Mouse (Mus musculus) testis, postnatal 10 days (tissue): ENCODE data around the gene Oma1.

Experiments used
- DNase-seq: peaks from one replicate; pipeline ENCODE4 v3.0.0; 2021; ENCODE audit warnings: low spot score

Gene Oma1

GRCm38 (mm10) chr4:103358941-103359448 lies 45.4 kb downstream of the Oma1 start:
- no peak for DNase-seq

- no peak for DNase-seq
Observed at GRCm38 (mm10) chr4:103382171-103382570, 68.6 kb downstream of the Oma1 start.

DNA sequence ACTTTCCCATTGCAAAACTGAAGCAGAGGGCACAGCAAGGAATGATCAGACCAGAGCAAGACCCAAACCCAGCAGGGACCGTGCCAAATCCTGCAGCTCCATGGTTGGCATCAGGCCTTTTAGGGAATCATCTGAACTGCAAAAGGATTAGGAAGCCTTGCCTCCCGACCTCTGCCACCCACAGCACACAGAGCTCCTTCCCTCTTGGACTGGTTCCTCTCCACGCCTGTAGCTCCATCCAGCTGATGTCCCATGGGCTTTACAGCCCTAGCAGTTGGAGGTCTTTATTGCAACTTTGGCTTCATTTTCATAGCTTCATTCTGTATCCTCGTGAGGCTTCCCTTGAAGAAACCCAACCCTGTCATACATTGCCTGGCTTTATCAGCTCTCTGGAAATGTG lies 71.4 kb downstream of the Oma1 start:
- DNase-seq: peak; percentile 28

DNA sequence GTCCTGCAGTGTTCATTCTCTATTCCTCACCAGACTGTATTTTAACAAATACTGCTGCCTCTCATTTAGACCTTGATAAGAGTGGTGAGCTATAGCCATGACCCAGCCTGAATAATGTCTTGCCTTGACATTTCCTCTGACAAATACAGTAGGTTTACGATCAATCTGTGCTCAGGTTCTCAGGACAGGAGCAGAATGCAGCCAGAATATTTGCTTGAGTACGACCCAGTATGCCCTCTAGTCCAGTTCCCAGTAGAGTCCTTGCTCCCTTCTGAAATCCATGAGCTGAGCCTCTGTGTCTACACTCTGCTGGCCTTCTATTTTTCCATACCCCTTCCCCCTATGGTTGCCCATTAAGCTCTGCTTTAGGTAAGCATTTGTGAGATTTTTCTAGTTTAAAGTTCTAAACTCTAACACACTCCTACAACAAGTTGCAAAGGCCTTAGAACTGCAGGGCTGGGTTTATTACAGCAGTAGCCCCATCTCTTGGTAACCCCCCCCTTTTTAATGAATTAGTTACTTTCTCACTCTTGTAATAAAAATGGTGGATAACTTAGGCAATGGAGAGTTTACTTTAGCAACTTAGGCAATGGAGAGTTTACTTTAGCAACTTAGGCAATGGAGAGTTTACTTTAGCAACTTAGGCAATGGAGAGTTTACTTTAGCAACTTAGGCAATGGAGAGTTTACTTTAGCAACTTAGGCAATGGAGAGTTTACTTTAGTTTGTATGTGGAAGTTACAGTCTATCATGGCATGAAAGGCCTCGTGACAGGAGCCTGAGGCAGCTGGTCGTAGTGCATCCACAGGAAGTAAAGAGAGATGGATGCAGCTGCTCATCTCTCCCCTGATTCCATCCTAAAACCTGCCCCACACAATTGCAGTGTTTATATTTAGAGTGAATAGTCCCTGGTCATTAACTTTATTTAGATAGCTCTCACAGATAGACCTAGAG lies 72.5 kb downstream of the Oma1 start:
- peak; percentile 9 for DNase-seq

DNA sequence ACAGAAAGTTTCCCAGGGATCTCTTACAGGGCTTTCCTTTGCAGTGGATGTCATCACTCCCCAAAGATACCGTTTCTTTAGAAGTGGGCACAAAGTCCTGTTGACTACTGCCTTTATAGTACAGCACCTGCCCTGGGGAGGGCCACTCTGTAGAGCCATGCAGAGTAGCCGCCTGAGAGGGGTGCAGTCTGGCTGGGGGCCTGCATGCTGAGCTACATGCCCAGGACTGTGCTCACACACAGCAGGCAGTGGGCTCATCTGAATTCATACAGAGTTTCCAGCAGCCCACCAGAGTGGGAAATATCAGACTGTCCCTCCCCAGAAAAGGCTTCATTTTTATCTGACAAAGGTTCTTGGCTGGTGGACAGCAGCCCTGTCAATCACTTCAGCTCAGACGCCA lies 73.7 kb downstream of the Oma1 start:
- DNase-seq: peak; percentile 14

DNA sequence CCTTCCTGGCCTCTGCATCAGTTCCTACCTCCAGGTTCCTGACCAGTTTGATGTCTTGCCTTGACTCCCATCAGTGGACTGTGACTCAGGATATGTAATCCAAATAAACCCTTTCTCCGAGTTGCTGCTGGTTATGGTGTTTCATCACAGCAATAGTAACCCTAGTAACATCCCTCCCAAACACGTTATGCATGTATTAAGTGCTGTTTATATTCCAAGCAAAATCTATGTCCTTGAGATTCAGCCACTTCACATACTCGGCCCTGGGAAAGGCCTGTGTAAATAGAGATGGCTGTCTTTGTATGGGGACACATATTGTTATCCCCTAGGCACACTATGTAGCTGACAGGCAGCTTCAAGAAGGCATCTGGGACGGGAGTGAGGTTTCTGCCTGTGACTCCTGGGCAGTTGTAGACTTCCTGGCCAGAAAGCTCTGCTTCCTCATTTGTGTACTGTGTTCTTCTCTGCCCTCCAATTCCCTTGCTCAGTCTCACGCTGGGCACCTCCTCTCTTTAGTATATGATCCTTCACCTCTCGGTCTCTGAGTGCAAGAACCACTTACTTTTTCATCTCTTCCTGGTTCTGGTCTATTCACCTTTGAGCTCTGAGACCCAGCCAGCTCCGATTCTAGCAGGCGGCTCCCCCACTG lies 75.0 kb downstream of the Oma1 start:
- peak; percentile 14 for DNase-seq

GRCm38 (mm10) chr4:103389583-103389982 lies 76.0 kb downstream of the Oma1 start:
- DNase-seq: peak; percentile 3

GRCm38 (mm10) chr4:103390499-103390898 lies 76.9 kb downstream of the Oma1 start:
- no peak for DNase-seq

- no peak for DNase-seq
Observed at GRCm38 (mm10) chr4:103395066-103395465, 81.5 kb downstream of the Oma1 start.

DNA sequence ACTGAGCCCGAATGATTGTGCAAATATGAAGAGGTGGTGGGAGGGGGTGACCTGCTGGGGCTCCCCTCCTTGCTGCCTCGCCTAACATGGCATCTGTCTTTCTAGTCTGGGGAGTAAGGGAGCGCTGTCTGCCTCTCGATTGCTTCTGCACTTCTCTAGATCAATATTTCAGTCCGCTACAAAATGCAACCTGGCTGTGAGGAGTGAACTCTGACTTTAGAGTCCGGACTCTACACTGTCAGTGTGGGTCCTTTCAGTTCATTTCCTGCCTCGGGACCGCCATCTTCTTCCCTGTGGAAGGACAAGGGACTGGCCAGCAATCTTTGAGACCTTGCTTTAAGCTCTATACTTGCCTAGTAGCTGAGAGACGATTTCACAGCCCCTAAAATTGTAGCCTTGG lies 82.3 kb downstream of the Oma1 start:
- no peak for DNase-seq

- DNase-seq: no peak
Observed at GRCm38 (mm10) chr4:103396876-103397275, 83.3 kb downstream of the Oma1 start.

DNA sequence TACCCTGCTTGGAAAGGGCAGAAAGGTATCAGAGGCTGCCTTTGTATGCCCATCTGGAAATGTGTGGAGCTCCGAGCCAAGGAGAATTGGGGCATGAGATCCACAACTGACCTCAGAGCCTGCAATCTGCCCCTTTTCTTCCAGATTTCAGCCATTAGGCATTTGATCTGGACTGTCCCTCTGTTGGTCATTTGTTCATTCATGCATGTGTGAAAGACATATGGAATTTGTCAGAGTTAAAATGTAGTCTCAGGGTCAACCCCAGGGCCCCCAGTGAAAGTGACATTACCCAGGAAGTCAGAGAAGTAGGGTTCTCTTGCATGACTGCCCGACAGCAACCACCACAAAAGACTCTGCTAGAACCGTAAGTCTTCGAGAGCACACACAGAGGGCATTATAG lies 89.0 kb downstream of the Oma1 start:
- no peak for DNase-seq

DNA sequence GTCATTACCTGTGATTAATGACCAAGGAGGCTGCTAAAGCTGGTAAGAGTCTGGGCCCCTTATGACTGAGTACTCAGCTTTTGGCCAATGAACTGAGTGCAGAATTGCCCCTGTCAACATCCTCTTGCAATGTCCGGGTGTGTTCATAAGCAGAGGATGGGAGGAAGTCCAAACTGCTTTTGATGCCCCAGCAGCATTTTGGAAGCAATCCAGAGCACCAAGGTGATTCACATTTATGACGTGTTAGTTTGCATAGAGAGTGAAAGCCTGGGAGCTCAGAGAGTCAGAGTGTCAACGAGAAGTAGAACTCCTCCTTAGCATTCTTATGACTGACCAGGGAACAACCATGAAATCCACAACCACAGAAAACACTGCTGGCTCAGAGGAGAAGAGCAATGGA lies 91.7 kb downstream of the Oma1 start:
- DNase-seq: no peak

- DNase-seq: no peak
Observed at GRCm38 (mm10) chr4:103410217-103410799, 96.7 kb downstream of the Oma1 start.
